Mouse (Mus musculus) myocyte (in vitro differentiated cells): ENCODE results near the gene Aifm1. TPM values are rescaled to one million over a fixed set of nuclear protein-coding genes. Genes with fewer than 3 reads are reported as not detected.

Experiments
- H3K27me3 ChIP-seq: one replicate; pipeline ENCODE4 v1.6.1; 2011; ENCODE audit not compliant: control insufficient read depth, insufficient read depth, insufficient read length
- H3K36me3 ChIP-seq: one replicate; pipeline ENCODE4 v1.6.1; 2011; ENCODE audit not compliant: control insufficient read depth, insufficient read depth
- H3K4me2 ChIP-seq: one replicate; pipeline ENCODE4 v1.6.1; 2011; ENCODE audit warnings: low read depth, control low read depth
- H3K4me3 ChIP-seq: one replicate; pipeline ENCODE4 v1.5.1; 2011; ENCODE audit warnings: mild to moderate bottlenecking, control low read depth, moderate library complexity
- H3K79me2 ChIP-seq: one replicate; pipeline ENCODE4 v1.6.1; 2011; ENCODE audit not compliant: control insufficient read depth, insufficient read depth
- H3ac ChIP-seq: one replicate; pipeline ENCODE4 v1.6.1; 2011; ENCODE audit not compliant: control insufficient read depth, insufficient read length
- CEBPB ChIP-seq: IDR thresholded peaks from 2 replicates; pipeline ENCODE4 v1.6.1; 2011; ENCODE audit warnings: mild to moderate bottlenecking, moderate library complexity; ENCODE audit not compliant: poor library complexity, insufficient read depth, severe bottlenecking
- E2F4 ChIP-seq: IDR thresholded peaks from one replicate; pipeline ENCODE4 v1.6.1; 2011; ENCODE audit warnings: mild to moderate bottlenecking, control low read depth, moderate library complexity; ENCODE audit not compliant: insufficient read depth
- MAX ChIP-seq: IDR thresholded peaks from one replicate; pipeline ENCODE4 v1.6.1; 2011; ENCODE audit warnings: low read depth, mild to moderate bottlenecking, control low read depth
- MYOD1 ChIP-seq, 3 experiments: IDR thresholded peaks; one replicate each; pipeline ENCODE4 v1.6.1; 2011; ENCODE audit warnings: control low read depth in 2 of 3, low read depth in 2 of 3, mild to moderate bottlenecking in 2 of 3, moderate library complexity in 1 of 3; ENCODE audit not compliant: insufficient read length in 2 of 3, control insufficient read depth in 1 of 3
- MYOG ChIP-seq, 3 experiments: IDR thresholded peaks; one replicate each; pipeline ENCODE4 v1.6.1; 2011; ENCODE audit warnings: control low read depth in 2 of 3, low read depth in 2 of 3, mild to moderate bottlenecking in 2 of 3; ENCODE audit not compliant: insufficient read length in 2 of 3, control insufficient read depth in 1 of 3, insufficient read depth in 1 of 3
- POLR2A ChIP-seq: IDR thresholded peaks from one replicate; pipeline ENCODE4 v1.6.1; 2011; ENCODE audit warnings: low read depth, mild to moderate bottlenecking, control low read depth, moderate library complexity; ENCODE audit not compliant: insufficient read length
- POLR2AphosphoS2 ChIP-seq: IDR thresholded peaks from one replicate; pipeline ENCODE4 v1.6.1; 2011; ENCODE audit warnings: low read depth, control low read depth; ENCODE audit not compliant: insufficient read length
- REST ChIP-seq: IDR thresholded peaks from one replicate; pipeline ENCODE4 v1.6.1; 2011; ENCODE audit warnings: mild to moderate bottlenecking, control low read depth, moderate library complexity; ENCODE audit not compliant: insufficient read depth, insufficient read length
- SRF ChIP-seq: IDR thresholded peaks from one replicate; pipeline ENCODE4 v1.6.1; 2011; ENCODE audit warnings: low read depth; ENCODE audit not compliant: control insufficient read depth, insufficient read length
- TCF12 ChIP-seq: IDR thresholded peaks from one replicate; pipeline ENCODE4 v1.6.1; 2011; ENCODE audit warnings: mild to moderate bottlenecking, control low read depth; ENCODE audit not compliant: poor library complexity, insufficient read depth, severe bottlenecking
- TCF3 ChIP-seq: IDR thresholded peaks from one replicate; pipeline ENCODE4 v1.6.1; 2011; ENCODE audit warnings: low read depth, control low read depth; ENCODE audit not compliant: insufficient read length
- USF1 ChIP-seq: IDR thresholded peaks from one replicate; pipeline ENCODE4 v1.6.1; 2011; ENCODE audit warnings: low read depth, mild to moderate bottlenecking, control low read depth, moderate library complexity
- polyA plus RNA-seq: library from polyadenylated mRNA; unstranded; fragments of >200 nt; fragmentation: generic; extraction: Trizol; gene quantifications from one replicate; pipeline ENCODE4 v1.2.1, GENCODE M21; 2012; ENCODE audit warnings: missing spikeins

The Aifm1 gene
- polyA plus RNA-seq, 1 experiment, result 33.2 TPM

GRCm38 (mm10) chrX:48461006-48461405 is 52.4 kb downstream of the Aifm1 start:
- Histone ChIP-seq H3K79me2 (no peaks in the 10 kb centered on the region), H3K4me2 (no peak overlapping the region), H3K4me3 (no peak overlapping the region), H3K36me3 (no peaks in the 10 kb centered on the region), H3ac (no peak overlapping the region), H3K27me3 (no peaks in the 10 kb centered on the region)
- no peak for TF ChIP-seq TCF3
- TF ChIP-seq MAX, result no peak
- no peak for TF ChIP-seq E2F4
- TF ChIP-seq CEBPB, result no peak
- TF ChIP-seq TCF12, result no peak
- no peak for TF ChIP-seq REST
- TF ChIP-seq MYOG (IDR thresholded peaks at IDR 0.05; ENCODE audit: control insufficient read depth in 1 of 3, insufficient read depth in 1 of 3, insufficient read length in 2 of 3, low read depth in 2 of 3), result no peak
- TF ChIP-seq MYOD1 (IDR thresholded peaks at IDR 0.05; ENCODE audit: control insufficient read depth in 1 of 3, insufficient read length in 2 of 3, low read depth in 2 of 3), result no peak
- TF ChIP-seq USF1, result no peak
- TF ChIP-seq POLR2AphosphoS2, result no peak
- no peak for TF ChIP-seq POLR2A
- no peak for TF ChIP-seq SRF

DNA sequence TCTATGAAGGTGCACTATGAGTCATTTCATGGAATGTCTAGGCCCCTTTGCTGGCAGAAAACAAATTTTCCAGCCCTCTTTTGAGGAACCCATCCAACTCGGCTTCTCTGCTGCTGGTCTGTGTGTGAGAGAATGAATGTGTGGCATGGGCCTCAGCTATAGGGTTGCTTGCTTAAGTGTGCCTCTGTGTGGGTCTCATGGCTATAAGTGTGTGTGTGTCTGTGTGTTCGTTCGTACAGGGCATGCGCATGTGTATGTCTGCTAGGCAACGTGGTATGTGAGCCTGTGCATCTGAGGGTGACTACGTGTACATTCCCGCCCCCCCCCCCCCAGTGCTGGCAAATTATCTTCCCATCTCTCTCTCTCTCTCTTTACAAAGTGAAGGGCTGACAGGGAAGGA is 52.9 kb downstream of the Aifm1 start:
- no peaks in the 10 kb centered on the region for H3K36me3 ChIP-seq
- no peak overlapping the region for H3K4me3 ChIP-seq
- no peaks in the 10 kb centered on the region for H3K27me3 ChIP-seq
- TF ChIP-seq USF1 (no peak), TCF12 (no peak), MYOG (IDR thresholded peaks at IDR 0.05; ENCODE audit: control insufficient read depth in 1 of 3, insufficient read depth in 1 of 3, insufficient read length in 2 of 3, low read depth in 2 of 3) (no peak), POLR2A (no peak), POLR2AphosphoS2 (no peak), MYOD1 (IDR thresholded peaks at IDR 0.05; ENCODE audit: control insufficient read depth in 1 of 3, insufficient read length in 2 of 3, low read depth in 2 of 3) (no peak), REST (no peak), SRF (no peak), E2F4 (no peak), TCF3 (no peak), MAX (no peak), CEBPB (no peak)
- H3ac ChIP-seq, result no peak overlapping the region
- no peak overlapping the region for H3K4me2 ChIP-seq
- no peaks in the 10 kb centered on the region for H3K79me2 ChIP-seq

DNA sequence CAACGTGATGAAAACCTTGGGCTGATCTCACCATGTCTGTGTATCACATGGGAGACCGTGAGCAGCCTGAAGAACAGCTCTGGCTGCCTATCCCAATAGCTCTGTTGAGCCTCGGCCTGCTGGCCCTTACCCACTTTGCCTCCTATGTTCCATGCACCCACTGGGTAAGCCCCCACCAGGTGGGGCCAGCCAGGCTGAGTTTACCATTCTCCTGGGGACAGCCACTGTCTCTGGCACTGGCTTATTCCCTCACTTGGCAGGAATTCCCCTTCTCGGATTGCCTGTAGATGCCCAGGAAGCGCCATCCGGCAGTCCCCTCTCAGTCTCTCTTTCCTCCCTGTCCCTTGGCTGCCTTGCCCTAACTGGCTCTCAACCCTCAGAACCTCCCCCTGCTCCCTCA is 56.4 kb downstream of the Aifm1 start:
- H3K4me3 ChIP-seq, result no peak overlapping the region
- peaks cover 3% of the 10 kb centered on the region for H3K79me2 ChIP-seq
- TF ChIP-seq MAX (no peak), SRF (no peak), USF1 (no peak), TCF12 (no peak), POLR2AphosphoS2 (no peak), MYOG (IDR thresholded peaks at IDR 0.05; ENCODE audit: control insufficient read depth in 1 of 3, insufficient read depth in 1 of 3, insufficient read length in 2 of 3, low read depth in 2 of 3) (no peak), MYOD1 (IDR thresholded peaks at IDR 0.05; ENCODE audit: control insufficient read depth in 1 of 3, insufficient read length in 2 of 3, low read depth in 2 of 3) (no peak), CEBPB (no peak)
- no peak overlapping the region for H3ac ChIP-seq
- H3K36me3 ChIP-seq, result no peaks in the 10 kb centered on the region
- no peak overlapping the region for H3K4me2 ChIP-seq
- no peaks in the 10 kb centered on the region for H3K27me3 ChIP-seq

DNA sequence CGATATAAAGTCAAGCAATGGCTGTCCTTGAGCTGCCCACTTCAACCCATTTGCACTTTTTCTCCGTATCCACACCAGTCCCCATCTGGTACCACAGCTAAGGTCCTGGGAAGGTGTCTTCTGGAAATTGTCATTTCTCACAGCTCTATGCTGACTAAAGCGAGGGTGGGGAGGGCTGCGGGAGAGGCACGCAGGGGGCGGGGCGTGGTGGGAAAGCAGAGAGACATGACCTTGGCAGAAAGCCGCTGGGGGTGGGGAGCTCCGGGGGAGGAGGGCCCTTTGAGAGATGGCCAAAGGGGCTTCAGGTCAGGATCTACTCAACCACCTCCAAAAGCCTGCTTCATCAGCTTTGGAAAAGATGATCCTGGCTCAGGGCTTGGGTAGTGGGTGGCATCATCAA is 58.3 kb downstream of the Aifm1 start:
- H3K4me2 ChIP-seq, result peak overlapping the region; percentile 60
- TF ChIP-seq MAX (no peak), USF1 (no peak)
- H3K27me3 ChIP-seq, result no peaks in the 10 kb centered on the region
- peaks cover 22% of the 10 kb centered on the region for H3K79me2 ChIP-seq
- peak overlapping the region; percentile 21 for H3ac ChIP-seq
- H3K4me3 ChIP-seq, result peak overlapping the region; percentile 41
- no peaks in the 10 kb centered on the region for H3K36me3 ChIP-seq

- no peaks in the 10 kb centered on the region for H3K36me3 ChIP-seq
- no peak for TF ChIP-seq POLR2AphosphoS2
- TF ChIP-seq TCF3, result no peak
- TF ChIP-seq E2F4, result no peak
- no peak for TF ChIP-seq MAX
Measured at GRCm38 (mm10) chrX:48454495-48454878, 58.9 kb downstream of the Aifm1 start.

More at GRCm38 (mm10) chrX:48454495-48454878, 58.9 kb downstream of the Aifm1 start:
- Histone ChIP-seq H3K4me3 (peak overlapping the region; percentile 41), H3ac (peak overlapping the region; percentile 21), H3K27me3 (no peaks in the 10 kb centered on the region), H3K79me2 (peaks cover 24% of the 10 kb centered on the region), H3K4me2 (peak overlapping the region; percentile 60)
